Mouse (Mus musculus) v-Abl transformed pro-B cells (cell line): ENCODE measurements around the gene Sec14l4.

ENCODE experiments used
- in situ Hi-C, 2 experiments: fragments of 400-800 bp; cut with MboI; formaldehyde crosslinking; loops; one replicate each; pipeline ENCODE4 v1.15.1; 2025; ENCODE audit not compliant: unreplicated experiment in 2 of 2

Sec14l4 gene

GRCm38 (mm10) chr11:4027066-4027465, 4.2 kb upstream of the Sec14l4 start:
- in situ Hi-C loops, result no loop called here

- in situ Hi-C loops, result no loop called here
Measured at GRCm38 (mm10) chr11:4027561-4028334, 3.5 kb upstream of the Sec14l4 start.

- in situ Hi-C loops, result no loop called here
Measured at GRCm38 (mm10) chr11:4029343-4029742, 1.9 kb upstream of the Sec14l4 start.

GRCm38 (mm10) chr11:4031961-4032360, 699 bp downstream of the Sec14l4 start:
- in situ Hi-C loops, result no loop called here

- in situ Hi-C loops, result no loop called here
Measured at GRCm38 (mm10) chr11:4033471-4033870, 2.2 kb downstream of the Sec14l4 start.

GRCm38 (mm10) chr11:4034169-4034568, 2.9 kb downstream of the Sec14l4 start:
- in situ Hi-C loops, result no loop called here

- in situ Hi-C loops, result no loop called here
Measured at GRCm38 (mm10) chr11:4035116-4035892, 4.0 kb downstream of the Sec14l4 start.

GRCm38 (mm10) chr11:4035916-4036315, 4.7 kb downstream of the Sec14l4 start:
- in situ Hi-C loops, result no loop called here

GRCm38 (mm10) chr11:4036365-4037084, 5.3 kb downstream of the Sec14l4 start:
- in situ Hi-C loops, result no loop called here

GRCm38 (mm10) chr11:4039951-4040350, 8.7 kb downstream of the Sec14l4 start:
- in situ Hi-C loops, result no loop called here

GRCm38 (mm10) chr11:4041123-4041625, 9.9 kb downstream of the Sec14l4 start:
- in situ Hi-C loops, result no loop called here

GRCm38 (mm10) chr11:4043081-4043480, 11.8 kb downstream of the Sec14l4 start:
- in situ Hi-C loops, result no loop called here

- in situ Hi-C loops, result no loop called here
Measured at GRCm38 (mm10) chr11:4046526-4046925, 15.3 kb downstream of the Sec14l4 start.

GRCm38 (mm10) chr11:4047766-4048165, 16.5 kb downstream of the Sec14l4 start:
- in situ Hi-C loops, result no loop called here

- in situ Hi-C loops, result no loop called here
Measured at GRCm38 (mm10) chr11:4048438-4048837, 17.2 kb downstream of the Sec14l4 start.

GRCm38 (mm10) chr11:4053586-4053985, 22.3 kb downstream of the Sec14l4 start:
- in situ Hi-C loops, result no loop called here

- in situ Hi-C loops, result no loop called here
Measured at GRCm38 (mm10) chr11:4060866-4061575, 29.8 kb downstream of the Sec14l4 start.

GRCm38 (mm10) chr11:4062523-4062922, 31.3 kb downstream of the Sec14l4 start:
- in situ Hi-C loops, result no loop called here

GRCm38 (mm10) chr11:4062981-4063380, 31.7 kb downstream of the Sec14l4 start:
- in situ Hi-C loops, result no loop called here

- in situ Hi-C loops, result no loop called here
Measured at GRCm38 (mm10) chr11:4064627-4065122, 33.4 kb downstream of the Sec14l4 start, which contains the start of gene Sec14l3. Gene Sec14l3, plus strand, starts transcription at chr11:4064841.
